Mouse (Mus musculus): Measurements from ENCODE around the gene Arf1. TPM values are rescaled to one million over a fixed set of nuclear protein-coding genes. Genes with fewer than 3 reads are reported as not detected.

Arf1 gene
- total and polyA plus RNA-seq, 2 experiments: 194 to 336 TPM

DNA sequence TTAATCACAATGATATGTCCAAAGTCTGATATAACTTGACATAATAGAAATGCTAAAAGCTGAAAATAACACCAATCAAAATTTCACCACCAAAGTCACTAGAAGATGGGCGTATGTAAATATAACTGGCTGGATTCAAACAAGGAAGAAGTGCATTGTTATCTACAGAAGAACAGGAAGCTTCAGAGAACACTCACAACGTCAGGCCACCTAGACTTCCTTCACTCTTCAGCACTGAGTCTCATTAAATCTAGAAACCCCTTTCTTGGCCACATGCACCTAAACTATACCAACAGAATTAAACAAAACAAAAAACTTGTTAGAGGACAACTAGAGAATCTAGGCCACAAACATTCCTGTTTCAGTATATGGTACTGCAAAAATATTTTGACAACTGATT, 3.6 kb downstream of the Arf1 start:
- Histone ChIP-seq H3K79me2 (ENCODE audit: control insufficient read depth, insufficient read depth, low read length) (peaks cover 65% of the 10 kb centered on the region), H3K4me1 (ENCODE audit: control insufficient read depth, insufficient read depth, low read length) (peaks cover 45% of the 10 kb centered on the region), H3K36me3 (ENCODE audit: control insufficient read depth, insufficient read depth, low read length) (peaks cover 7% of the 10 kb centered on the region; the same call in 1 of the 2 replicates), H3K27me3 (ENCODE audit: control insufficient read depth, insufficient read depth, low read length) (no peaks in the 10 kb centered on the region), H3K4me3 (ENCODE audit: insufficient read depth, low read depth, low read length) (no peak overlapping the region), H3K9ac (ENCODE audit: low read depth, low read length) (no peak overlapping the region), H3K27ac (replicated peaks; ENCODE audit: insufficient read depth, low read depth, low read length) (no peak overlapping the region)
- TF ChIP-seq POLR2A (IDR thresholded peaks at IDR 0.05; ENCODE audit: extremely low read depth, insufficient read depth, low read length): no peak
- TF ChIP-seq CTCF (IDR thresholded peaks at IDR 0.05; ENCODE audit: low read depth, low read length): no peak
- 14% methylated on average over 2 of the region's 2 CpGs for WGBS
- DNase-seq (ENCODE audit: extremely low read depth, low read depth, low spot score): no peak

DNA sequence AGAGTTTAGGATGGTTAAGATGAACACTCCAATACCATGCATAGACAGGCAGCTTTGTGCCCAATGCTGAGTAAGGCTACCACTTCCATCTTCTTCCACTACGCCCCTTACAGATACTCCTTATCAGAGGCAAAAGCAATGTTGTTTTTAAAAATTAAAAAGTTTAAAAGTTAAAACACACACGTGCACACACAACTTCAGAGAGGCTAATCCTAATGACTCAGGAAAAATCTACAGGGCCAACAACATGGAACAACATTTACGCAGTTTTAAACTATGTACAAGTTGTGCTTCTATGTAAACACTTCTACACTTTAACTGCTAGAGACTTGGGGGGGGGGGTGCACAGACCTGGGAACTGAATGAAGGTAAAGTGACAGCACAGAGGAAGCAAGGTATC, 4.0 kb downstream of the Arf1 start:
- no peak for DNase-seq (ENCODE audit: extremely low read depth, low read depth, low spot score)
- Histone ChIP-seq H3K36me3 (ENCODE audit: control insufficient read depth, insufficient read depth, low read length) (peaks cover 8% of the 10 kb centered on the region; the same call in 1 of the 2 replicates), H3K9ac (ENCODE audit: low read depth, low read length) (no peak overlapping the region), H3K79me2 (ENCODE audit: control insufficient read depth, insufficient read depth, low read length) (peaks cover 68% of the 10 kb centered on the region), H3K27me3 (ENCODE audit: control insufficient read depth, insufficient read depth, low read length) (no peaks in the 10 kb centered on the region), H3K27ac (replicated peaks; ENCODE audit: insufficient read depth, low read depth, low read length) (no peak overlapping the region), H3K4me3 (ENCODE audit: insufficient read depth, low read depth, low read length) (no peak overlapping the region), H3K4me1 (ENCODE audit: control insufficient read depth, insufficient read depth, low read length) (peaks cover 46% of the 10 kb centered on the region)
- 59% methylated on average over 3 of the region's 3 CpGs for WGBS
- TF ChIP-seq POLR2A (IDR thresholded peaks at IDR 0.05; ENCODE audit: extremely low read depth, insufficient read depth, low read length): no peak
- no peak for TF ChIP-seq CTCF (IDR thresholded peaks at IDR 0.05; ENCODE audit: low read depth, low read length)

DNA sequence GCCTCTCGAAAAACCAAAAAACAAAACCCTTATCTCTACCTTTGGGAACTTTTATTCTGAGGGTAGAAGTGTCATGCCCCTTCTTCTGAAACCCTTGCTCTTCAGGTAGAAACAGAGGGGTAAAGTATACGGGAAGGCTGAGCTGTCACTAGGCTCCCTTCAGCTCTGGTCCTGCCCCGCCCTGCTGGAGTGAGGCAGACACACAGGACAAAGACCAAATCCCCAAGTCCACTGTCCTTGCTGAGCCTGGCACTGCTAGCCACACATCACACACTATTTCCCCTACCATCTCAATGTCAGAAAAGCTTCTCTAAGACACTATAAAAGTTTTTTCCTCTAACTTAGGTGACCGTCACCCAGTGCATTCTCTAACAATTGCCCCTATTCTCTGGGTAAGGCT, 5.8 kb downstream of the Arf1 start:
- no peak overlapping the region for H3K4me3 ChIP-seq (ENCODE audit: insufficient read depth, low read depth, low read length)
- WGBS: 47% methylated on average over 4 of the region's 4 CpGs
- H3K4me1 ChIP-seq (ENCODE audit: control insufficient read depth, insufficient read depth, low read length): peaks cover 53% of the 10 kb centered on the region
- TF ChIP-seq POLR2A (IDR thresholded peaks at IDR 0.05; ENCODE audit: extremely low read depth, insufficient read depth, low read length) (no peak), CTCF (IDR thresholded peaks at IDR 0.05; ENCODE audit: low read depth, low read length) (no peak)
- H3K27ac ChIP-seq (replicated peaks; ENCODE audit: insufficient read depth, low read depth, low read length): no peak overlapping the region
- H3K27me3 ChIP-seq (ENCODE audit: control insufficient read depth, insufficient read depth, low read length): no peaks in the 10 kb centered on the region
- no peak overlapping the region for H3K9ac ChIP-seq (ENCODE audit: low read depth, low read length)
- peaks cover 8% of the 10 kb centered on the region; the same call in 1 of the 2 replicates for H3K36me3 ChIP-seq (ENCODE audit: control insufficient read depth, insufficient read depth, low read length)
- DNase-seq (ENCODE audit: extremely low read depth, low read depth, low spot score): peak; percentile 68
- H3K79me2 ChIP-seq (ENCODE audit: control insufficient read depth, insufficient read depth, low read length): peaks cover 79% of the 10 kb centered on the region

DNA sequence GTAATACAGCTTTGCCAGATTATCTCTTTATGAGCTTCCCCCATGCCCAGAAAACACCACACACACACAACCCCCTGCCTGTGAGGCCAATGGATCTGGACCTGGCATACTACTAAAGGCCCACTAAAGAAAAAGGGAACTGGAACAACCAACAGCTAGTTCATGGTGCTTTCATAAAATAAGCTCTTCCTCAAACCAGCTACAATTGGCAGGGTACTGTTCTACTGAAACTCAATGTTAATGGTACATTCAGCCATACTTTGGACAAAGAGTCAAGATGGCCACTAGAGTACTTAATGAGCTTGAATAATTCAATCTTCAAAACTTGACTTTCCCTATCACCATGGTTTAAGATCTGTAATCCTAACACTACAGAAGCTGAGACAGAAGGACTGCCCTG, 6.5 kb downstream of the Arf1 start:
- peaks cover 77% of the 10 kb centered on the region for H3K79me2 ChIP-seq (ENCODE audit: control insufficient read depth, insufficient read depth, low read length)
- no peak overlapping the region for H3K4me3 ChIP-seq (ENCODE audit: insufficient read depth, low read depth, low read length)
- H3K27me3 ChIP-seq (ENCODE audit: control insufficient read depth, insufficient read depth, low read length): no peaks in the 10 kb centered on the region
- TF ChIP-seq POLR2A (IDR thresholded peaks at IDR 0.05; ENCODE audit: extremely low read depth, insufficient read depth, low read length): no peak
- TF ChIP-seq CTCF (IDR thresholded peaks at IDR 0.05; ENCODE audit: low read depth, low read length): no peak
- peaks cover 8% of the 10 kb centered on the region; the same call in 1 of the 2 replicates for H3K36me3 ChIP-seq (ENCODE audit: control insufficient read depth, insufficient read depth, low read length)
- no peak for DNase-seq (ENCODE audit: extremely low read depth, low read depth, low spot score)
- no peak overlapping the region for H3K9ac ChIP-seq (ENCODE audit: low read depth, low read length)
- peaks cover 53% of the 10 kb centered on the region for H3K4me1 ChIP-seq (ENCODE audit: control insufficient read depth, insufficient read depth, low read length)
- H3K27ac ChIP-seq (replicated peaks; ENCODE audit: insufficient read depth, low read depth, low read length): no peak overlapping the region

DNA sequence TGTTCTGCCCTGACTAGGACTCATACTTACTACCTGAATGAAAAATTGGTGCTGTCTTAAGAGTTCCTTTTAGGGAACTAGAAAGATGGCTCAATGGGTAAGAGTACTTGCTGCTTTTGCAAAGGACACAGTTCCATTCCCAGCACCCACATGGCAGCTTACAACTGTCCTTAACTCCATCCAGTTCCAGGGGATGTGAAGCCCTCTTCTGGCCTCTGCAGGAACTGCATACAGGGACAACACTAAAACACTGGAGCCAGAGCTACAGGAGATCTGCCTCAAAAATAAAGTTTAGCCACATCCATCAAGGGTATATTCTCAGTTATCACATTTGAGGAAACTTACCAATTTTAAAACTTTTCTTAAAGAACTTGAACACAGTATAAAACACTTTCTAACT, 9.0 kb downstream of the Arf1 start:
- Histone ChIP-seq H3K79me2 (ENCODE audit: control insufficient read depth, insufficient read depth, low read length) (peaks cover 76% of the 10 kb centered on the region), H3K27ac (replicated peaks; ENCODE audit: insufficient read depth, low read depth, low read length) (no peak overlapping the region), H3K27me3 (ENCODE audit: control insufficient read depth, insufficient read depth, low read length) (no peaks in the 10 kb centered on the region), H3K9ac (ENCODE audit: low read depth, low read length) (no peak overlapping the region), H3K36me3 (ENCODE audit: control insufficient read depth, insufficient read depth, low read length) (peaks cover 11% of the 10 kb centered on the region; the same call in 1 of the 2 replicates), H3K4me1 (ENCODE audit: control insufficient read depth, insufficient read depth, low read length) (peaks cover 49% of the 10 kb centered on the region), H3K4me3 (ENCODE audit: insufficient read depth, low read depth, low read length) (no peak overlapping the region)
- no peak for TF ChIP-seq POLR2A (IDR thresholded peaks at IDR 0.05; ENCODE audit: extremely low read depth, insufficient read depth, low read length)
- TF ChIP-seq CTCF (IDR thresholded peaks at IDR 0.05; ENCODE audit: low read depth, low read length): peak; percentile 57; the same call in 1 of the 2 replicates
- DNase-seq (ENCODE audit: extremely low read depth, low read depth, low spot score): no peak

DNA sequence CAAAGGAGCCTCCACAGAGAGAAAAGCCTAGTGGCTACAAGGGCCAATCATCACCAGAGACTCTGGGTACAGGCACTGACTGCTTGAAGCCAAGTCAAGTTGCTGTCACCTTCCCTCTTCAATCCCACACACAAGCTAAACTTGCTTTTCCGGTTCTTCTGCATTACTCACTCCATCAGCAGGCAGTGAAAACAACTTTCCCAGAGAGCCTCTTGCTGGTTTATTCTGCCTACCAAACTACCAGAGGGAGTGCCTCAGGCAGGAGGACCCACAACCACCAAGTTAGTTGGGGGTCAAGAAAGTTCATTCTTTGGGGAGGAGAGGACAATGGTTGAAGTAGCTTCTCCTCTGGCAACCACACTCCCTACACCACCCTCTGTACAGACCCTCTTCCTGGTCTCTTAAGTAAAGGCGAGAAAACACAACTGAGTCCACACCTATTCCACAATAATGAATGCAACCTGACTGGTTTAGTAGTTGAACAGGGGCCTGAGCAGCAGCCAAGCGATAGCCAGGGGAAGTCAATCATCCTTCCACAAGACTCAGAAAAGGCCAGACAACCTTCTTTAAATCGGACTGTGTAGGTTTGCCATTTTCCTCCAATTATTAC, 9.6 kb downstream of the Arf1 start:
- Histone ChIP-seq H3K4me1 (ENCODE audit: control insufficient read depth, insufficient read depth, low read length) (peaks cover 47% of the 10 kb centered on the region), H3K4me3 (ENCODE audit: insufficient read depth, low read depth, low read length) (no peak overlapping the region), H3K27me3 (ENCODE audit: control insufficient read depth, insufficient read depth, low read length) (no peaks in the 10 kb centered on the region), H3K79me2 (ENCODE audit: control insufficient read depth, insufficient read depth, low read length) (peaks cover 74% of the 10 kb centered on the region), H3K27ac (replicated peaks; ENCODE audit: insufficient read depth, low read depth, low read length) (no peak overlapping the region), H3K9ac (ENCODE audit: low read depth, low read length) (no peak overlapping the region), H3K36me3 (ENCODE audit: control insufficient read depth, insufficient read depth, low read length) (peaks cover 11% of the 10 kb centered on the region; the same call in 1 of the 2 replicates)
- WGBS: 78% methylated on average over 4 of the region's 4 CpGs
- no peak for TF ChIP-seq POLR2A (IDR thresholded peaks at IDR 0.05; ENCODE audit: extremely low read depth, insufficient read depth, low read length)
- TF ChIP-seq CTCF (IDR thresholded peaks at IDR 0.05; ENCODE audit: low read depth, low read length): no peak
- DNase-seq (ENCODE audit: extremely low read depth, low read depth, low spot score): no peak
